Mouse (Mus musculus) CH12.LX (cell line): ENCODE measurements at regions not wholly inside any gene's neighbourhood (a gene's known extent, or its start where the extent isn't known, plus 50 kb on each side); places are given as distances from the start of the nearest gene placed in this dataset.

ENCODE experiments used
- CHD1 ChIP-seq: IDR thresholded peaks from 2 replicates; pipeline ENCODE4 v1.6.1; 2012; ENCODE audit warnings: low read depth, low read length, improper control_type of control experiment, inconsistent platforms
- CTCF ChIP-seq, 2 experiments: IDR thresholded peaks in 1 of 2; conservative IDR thresholded peaks in 1 of 2; 2 replicates each; pipeline ENCODE4 v1.5.1; 2011 to 2012; ENCODE audit warnings: low read depth in 2 of 2, low read length in 2 of 2, improper control_type of control experiment in 1 of 2, inconsistent platforms in 1 of 2, mild to moderate bottlenecking in 1 of 2, moderate library complexity in 1 of 2
- ETS1 ChIP-seq: conservative IDR thresholded peaks from 2 replicates; pipeline ENCODE4 v1.6.1; 2012; ENCODE audit warnings: low read depth, mild to moderate bottlenecking, inconsistent platforms, low read length, improper control_type of control experiment, moderate library complexity
- HCFC1 ChIP-seq: IDR thresholded peaks from 2 replicates; pipeline ENCODE4 v1.6.1; 2012; ENCODE audit warnings: low read depth, mild to moderate bottlenecking, inconsistent platforms, low read length, improper control_type of control experiment
- IRF4 ChIP-seq: IDR thresholded peaks from 2 replicates; pipeline ENCODE4 v1.6.1; 2014; ENCODE audit warnings: low read depth, mild to moderate bottlenecking, inconsistent platforms, low read length, improper control_type of control experiment
- MYC ChIP-seq: IDR thresholded peaks from 2 replicates; pipeline ENCODE4 v1.6.1; 2011; ENCODE audit warnings: low read depth, mild to moderate bottlenecking, improper control_type of control experiment, low read length
- NRF1 ChIP-seq: IDR thresholded peaks from 2 replicates; pipeline ENCODE4 v1.6.1; 2014; ENCODE audit warnings: low read depth, mild to moderate bottlenecking, inconsistent platforms, low read length, improper control_type of control experiment, moderate library complexity
- PAX5 ChIP-seq: IDR thresholded peaks from 2 replicates; pipeline ENCODE4 v1.6.1; 2012; ENCODE audit warnings: low read length, inconsistent platforms, mixed read lengths
- POLR2A ChIP-seq: IDR thresholded peaks from 2 replicates; pipeline ENCODE4 v1.6.1; 2011; ENCODE audit warnings: low read depth, mild to moderate bottlenecking, improper control_type of control experiment, low read length
- POLR2AphosphoS2 ChIP-seq: IDR thresholded peaks from 2 replicates; pipeline ENCODE4 v1.6.1; 2011; ENCODE audit warnings: low read depth, low read length, improper control_type of control experiment
- SIN3A ChIP-seq: IDR thresholded peaks from 2 replicates; pipeline ENCODE4 v1.6.1; 2012; ENCODE audit warnings: low read length, improper control_type of control experiment, inconsistent platforms
- SMC3 ChIP-seq: IDR thresholded peaks from 2 replicates; pipeline ENCODE4 v1.6.1; 2011; ENCODE audit warnings: low read depth, low read length, improper control_type of control experiment
- USF1 ChIP-seq: IDR thresholded peaks from 2 replicates; pipeline ENCODE4 v1.6.1; 2014; ENCODE audit warnings: low read depth, mild to moderate bottlenecking, inconsistent platforms, low read length, improper control_type of control experiment
- ZMIZ1 ChIP-seq: IDR thresholded peaks from 2 replicates; pipeline ENCODE4 v1.6.1; 2012; ENCODE audit warnings: low read depth, mild to moderate bottlenecking, inconsistent platforms, low read length, improper control_type of control experiment

- no peak for TF ChIP-seq PAX5
- TF ChIP-seq POLR2A = no peak
- TF ChIP-seq ZMIZ1 = no peak
- TF ChIP-seq IRF4 = no peak
- no peak for TF ChIP-seq CTCF (conservative IDR thresholded peaks at IDR 0.05 in 1 of 2, IDR thresholded peaks at IDR 0.05 in 1 of 2; ENCODE audit: low read depth in 2 of 2, low read length in 2 of 2)
- no peak for TF ChIP-seq NRF1
- TF ChIP-seq HCFC1 = no peak
- no peak for TF ChIP-seq CHD1
- no peak for TF ChIP-seq SMC3
- TF ChIP-seq MYC = no peak
- no peak for TF ChIP-seq POLR2AphosphoS2
- no peak for TF ChIP-seq ETS1
- no peak for TF ChIP-seq USF1
- no peak for TF ChIP-seq SIN3A
Observed at GRCm38 (mm10) chr13:44251503-44251902, 466.9 kb downstream of the Cd83 start.
